Mouse (Mus musculus): Measurements from ENCODE around the gene Mtmr2.

DNA sequence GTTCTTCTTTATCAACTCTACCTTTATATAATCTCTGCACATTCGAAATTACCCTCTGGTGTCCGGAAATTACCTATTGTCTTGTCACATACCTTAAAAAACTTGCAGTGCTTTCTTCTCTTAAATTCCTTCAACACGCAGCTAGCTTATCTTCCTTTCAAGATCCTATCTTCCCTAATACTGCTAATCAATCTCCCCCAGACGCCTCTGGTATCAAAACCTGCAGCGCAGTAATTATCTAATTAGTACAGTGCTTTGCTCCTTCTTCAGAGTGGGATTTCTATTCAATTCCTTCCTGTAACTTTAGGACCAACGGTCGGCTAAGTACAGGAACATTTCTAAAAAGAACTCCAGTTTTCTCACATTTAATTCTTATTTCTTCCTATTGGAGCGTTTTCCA, 77.7 kb downstream of the Mtmr2 start:
- TF ChIP-seq GATA1 (IDR thresholded peaks at IDR 0.05; ENCODE audit: borderline replicate concordance, low read length) (no peak), FLI1 (IDR thresholded peaks at IDR 0.05; ENCODE audit: low read length) (no peak)
